Mouse (Mus musculus) kidney, adult 2 months (tissue): ENCODE data around the gene Hsd17b7.

Experiments
- CTCF ChIP-seq: fragments of 200-500 bp; conservative IDR thresholded peaks from 2 replicates; pipeline ENCODE4 v1.5.1; 2011; ENCODE audit warnings: low read depth, mild to moderate bottlenecking, control low read depth, low read length, moderate library complexity, mixed read lengths; ENCODE audit not compliant: insufficient read depth, insufficient read length
- POLR2A ChIP-seq: fragments of 200-500 bp; IDR thresholded peaks from one replicate; pipeline ENCODE4 v1.6.1; 2011; ENCODE audit warnings: low read depth, low read length, control low read depth

DNA sequence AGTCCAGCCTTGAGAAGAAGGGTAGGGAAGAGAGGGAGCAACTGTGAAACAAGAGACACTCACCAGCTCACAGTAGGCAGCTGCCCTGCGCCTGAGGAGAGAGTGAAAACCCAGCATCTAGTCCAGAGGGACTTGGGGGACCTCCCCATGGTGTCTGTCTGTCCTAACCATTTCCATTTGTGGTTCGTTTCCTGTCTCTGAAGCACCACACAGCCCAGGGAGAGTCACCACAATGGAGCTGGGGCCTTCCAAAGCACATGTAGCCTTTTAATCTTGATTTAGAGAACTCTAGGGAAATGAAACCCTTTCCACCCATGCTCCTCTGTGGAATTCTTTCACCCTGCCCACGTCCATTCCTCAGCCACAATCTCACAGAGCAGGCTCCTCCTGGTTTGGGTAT is 36.3 kb upstream of the Hsd17b7 start:
- TF ChIP-seq CTCF (no peak), POLR2A (no peak)
